Mouse (Mus musculus) olfactory bulb, adult 2 months (tissue): ENCODE data around the gene Eif6. TPM values are rescaled to one million over a fixed set of nuclear protein-coding genes. Genes with fewer than 3 reads are reported as not detected.
A peak's percentile ranks its signal among the peaks of the same experiment; 100 is the strongest.

Experiments
- H3K27ac ChIP-seq: fragments of 200-500 bp; 2 replicates; pipeline ENCODE4 v1.5.1; 2012; ENCODE audit warnings: low read depth, low read length; ENCODE audit not compliant: insufficient read depth
- H3K4me1 ChIP-seq: fragments of 200-500 bp; 2 replicates; pipeline ENCODE4 v1.6.1; 2012; ENCODE audit warnings: low read length; ENCODE audit not compliant: control insufficient read depth, insufficient read depth
- H3K4me3 ChIP-seq: fragments of 200-500 bp; 2 replicates; pipeline ENCODE4 v1.5.1; 2012; ENCODE audit warnings: mild to moderate bottlenecking, low read depth, low read length, moderate library complexity; ENCODE audit not compliant: insufficient read depth
- CTCF ChIP-seq: fragments of 200-500 bp; IDR thresholded peaks from 2 replicates; pipeline ENCODE4 v1.5.1; 2012; ENCODE audit warnings: low read depth, mild to moderate bottlenecking, low read length, moderate library complexity; ENCODE audit not compliant: insufficient read depth
- POLR2A ChIP-seq: fragments of 200-500 bp; IDR thresholded peaks from 2 replicates; pipeline ENCODE4 v1.6.1; 2012; ENCODE audit warnings: mild to moderate bottlenecking, low read depth, low read length, moderate library complexity; ENCODE audit not compliant: insufficient read depth
- WGBS: fragments of 180-500 bp; shearing (Covaris S2); methylation state at CpG from one replicate; pipeline ENCODE4 v1.1.7; 2018; 5-methylcytosine and 5-hydroxymethylcytosine counted together
- polyA plus RNA-seq: library from polyadenylated mRNA; stranded (reverse); fragments of >200 nt; gene quantifications from 2 replicates; pipeline ENCODE4 v1.2.4, GENCODE M21; 2012; ENCODE audit warnings: low replicate concordance; ENCODE audit not compliant: missing spikeins, insufficient read depth, insufficient read length

Gene Eif6
- polyA plus RNA-seq, result not detected in 2 replicates

DNA sequence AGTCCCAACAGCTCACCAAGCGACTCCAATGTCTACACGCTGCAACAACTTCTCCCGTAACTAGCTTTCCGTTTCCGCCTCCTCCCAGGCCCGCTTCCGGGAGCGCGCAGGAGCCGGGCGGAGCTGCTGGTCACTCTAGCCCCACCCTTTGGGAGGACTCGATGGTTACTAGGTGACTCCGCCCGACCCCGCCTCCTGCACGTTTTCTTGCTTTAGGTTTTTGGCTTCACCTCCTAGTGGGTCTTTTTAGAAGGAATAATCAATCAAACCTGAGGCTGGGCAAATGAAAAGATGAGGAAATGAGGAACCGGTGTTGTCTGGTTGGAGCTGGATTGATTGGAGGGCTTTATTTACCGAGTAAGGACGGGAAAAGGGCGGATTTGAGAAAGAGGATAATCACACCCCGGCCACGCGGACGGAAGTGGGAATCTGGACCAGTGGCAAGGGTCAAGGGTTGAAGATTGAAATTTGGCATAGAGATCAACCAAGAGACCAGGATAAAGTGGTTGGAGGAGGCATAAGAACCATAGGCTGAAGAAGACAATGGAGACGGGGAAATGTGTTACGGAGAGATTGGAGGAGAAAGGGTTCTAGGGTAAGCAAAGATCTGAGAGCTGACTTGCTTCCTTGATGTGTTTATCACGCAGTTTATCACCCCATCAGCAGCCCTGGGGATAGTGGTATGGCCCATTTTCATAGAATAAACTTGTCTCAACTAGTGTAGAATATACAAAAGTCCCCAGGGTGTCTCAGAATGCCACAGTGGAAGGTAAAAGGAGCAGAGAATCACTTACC, at the start of gene Eif6:
Gene Eif6 (minus strand): TSS at position 296 of the 795 bp plus-strand sequence.
- Histone ChIP-seq H3K27ac (0 out of 2 replicates have a peak within 1 kb of the TSS, but pooled peaks have one; percentile 28), H3K4me1 (peaks cover 4% of the 10 kb centered on the region; the same call in 1 of the 2 replicates), H3K4me3 (peak within 1 kb of the TSS; percentile 65)
- WGBS, result 3% methylated on average over 27 of the region's 27 CpGs
- TF ChIP-seq POLR2A (no peak), CTCF (no peak)

DNA sequence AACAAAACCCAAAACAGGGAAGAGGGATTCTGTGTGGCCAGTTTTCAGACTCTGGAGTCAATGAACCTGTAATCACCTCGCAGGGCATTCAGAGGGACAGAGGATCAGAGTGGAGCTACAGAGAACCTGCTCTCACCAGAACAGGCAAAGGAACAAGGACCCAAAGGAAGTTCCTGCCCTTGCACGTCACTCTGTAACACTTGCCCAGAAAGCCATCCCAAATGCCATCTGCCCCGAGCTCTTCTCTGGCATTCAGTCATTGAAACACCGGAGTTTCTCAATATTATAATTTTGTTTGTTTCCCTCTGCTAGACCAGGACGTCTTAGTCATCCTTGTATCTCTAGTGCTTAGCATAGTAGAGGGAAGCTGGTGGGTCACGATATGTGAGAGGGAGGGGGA, 46.9 kb upstream of the Eif6 start:
- WGBS, result 34% methylated on average over 6 of the region's 6 CpGs
- TF ChIP-seq POLR2A (no peak), CTCF (no peak)
- Histone ChIP-seq H3K4me1 (no peaks in the 10 kb centered on the region), H3K4me3 (no peak overlapping the region), H3K27ac (no peak overlapping the region)

DNA sequence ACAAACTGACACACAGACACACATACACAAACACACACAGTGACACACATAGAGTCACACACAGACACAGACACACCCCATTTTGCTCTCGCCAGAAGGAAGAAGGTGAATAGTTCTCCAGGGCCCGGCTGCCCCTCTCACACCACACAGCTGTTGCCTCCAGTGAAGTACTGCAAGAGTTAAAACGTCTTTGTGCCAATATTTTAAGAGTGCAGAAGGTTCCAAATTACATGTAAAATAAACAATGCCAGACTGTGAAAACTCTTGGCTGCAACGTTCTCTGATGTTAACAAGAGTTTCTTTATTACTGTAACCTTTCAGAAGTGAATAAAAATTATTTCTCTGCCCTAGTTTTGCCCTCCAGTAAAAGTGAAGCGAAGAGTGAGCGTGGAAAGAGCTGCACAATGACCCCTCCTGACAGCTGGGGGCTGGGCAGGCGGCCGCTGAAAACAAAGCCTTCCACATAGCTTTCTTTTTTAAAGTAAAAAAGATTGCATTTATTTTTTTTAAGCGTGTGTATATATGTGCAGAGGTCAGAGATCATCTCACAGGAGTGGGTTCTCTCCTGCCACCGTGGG, 46.3 kb upstream of the Eif6 start:
- TF ChIP-seq POLR2A (no peak), CTCF (no peak)
- Histone ChIP-seq H3K27ac (no peak overlapping the region), H3K4me1 (no peaks in the 10 kb centered on the region), H3K4me3 (no peak overlapping the region)
- WGBS, result 40% methylated on average over 10 of the region's 10 CpGs

DNA sequence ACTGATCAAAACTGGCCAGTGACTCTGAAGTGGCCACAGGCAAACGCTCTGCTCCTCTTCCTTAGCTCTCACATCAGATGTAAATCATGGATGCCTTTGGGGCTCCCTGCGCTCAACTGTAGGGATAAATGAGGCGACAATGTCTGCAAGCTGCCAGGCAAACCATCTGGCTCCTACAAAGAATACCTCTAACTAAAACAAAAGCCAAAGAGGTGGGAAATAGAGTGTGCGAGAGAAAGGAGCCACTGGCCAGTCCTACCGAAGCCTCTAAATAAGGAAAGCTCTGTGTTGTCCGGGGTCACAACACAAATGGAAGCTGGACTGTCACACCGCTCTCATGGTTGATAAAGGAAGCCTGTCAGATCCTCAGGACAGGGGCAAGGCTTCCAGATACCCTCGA, 45.8 kb upstream of the Eif6 start:
- WGBS, result 60% methylated on average over 8 of the region's 8 CpGs
- TF ChIP-seq POLR2A (no peak), CTCF (no peak)
- Histone ChIP-seq H3K27ac (no peak overlapping the region), H3K4me1 (no peaks in the 10 kb centered on the region), H3K4me3 (no peak overlapping the region)

DNA sequence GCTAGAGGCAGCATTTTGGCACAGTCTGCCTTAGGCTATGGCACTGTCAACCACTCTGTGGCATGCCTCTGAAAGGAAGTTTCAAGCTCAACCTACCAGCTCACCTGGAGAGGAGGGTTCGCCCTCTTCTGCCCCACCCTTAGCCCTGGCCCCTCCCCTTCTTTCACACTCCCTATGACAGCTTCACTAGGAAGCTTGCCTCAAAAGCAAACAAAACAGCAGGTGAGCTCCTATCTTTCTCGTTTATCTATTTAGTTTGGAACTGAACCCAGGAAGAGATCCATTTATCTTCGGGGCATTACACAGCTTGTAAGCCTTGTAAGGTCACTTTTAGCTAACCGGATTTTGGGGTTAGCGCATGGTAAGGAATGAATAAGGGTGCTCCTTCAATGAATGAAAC, 43.0 kb upstream of the Eif6 start:
- Histone ChIP-seq H3K27ac (no peak overlapping the region), H3K4me1 (no peaks in the 10 kb centered on the region), H3K4me3 (no peak overlapping the region)
- 77% methylated on average over 5 of the region's 5 CpGs for WGBS
- TF ChIP-seq POLR2A (no peak), CTCF (no peak)

DNA sequence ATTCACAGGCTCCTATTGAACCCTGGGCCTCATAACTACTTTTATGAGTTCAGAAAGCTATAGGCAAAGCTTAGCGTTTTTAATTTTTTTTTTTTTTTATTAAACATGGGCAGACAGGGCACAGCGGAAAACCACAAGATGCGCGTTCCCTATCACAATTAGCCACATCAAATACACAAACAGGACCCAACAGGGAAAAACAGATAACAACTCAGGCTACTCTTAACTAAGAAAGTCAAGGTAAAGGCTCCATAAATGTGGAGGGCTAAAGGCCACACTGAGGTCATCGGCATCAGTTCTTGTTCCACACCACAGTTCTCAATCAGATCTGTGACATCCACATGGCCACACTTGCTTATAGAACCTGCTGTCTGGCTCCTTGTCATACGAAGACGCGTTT, 41.6 kb upstream of the Eif6 start:
- H3K27ac ChIP-seq, result no peak overlapping the region
- WGBS, result 95% methylated on average over 8 of the region's 8 CpGs
- no peak overlapping the region for H3K4me3 ChIP-seq
- peaks cover 3% of the 10 kb centered on the region; the same call in 1 of the 2 replicates for H3K4me1 ChIP-seq
- no peak for TF ChIP-seq POLR2A
- no peak for TF ChIP-seq CTCF

DNA sequence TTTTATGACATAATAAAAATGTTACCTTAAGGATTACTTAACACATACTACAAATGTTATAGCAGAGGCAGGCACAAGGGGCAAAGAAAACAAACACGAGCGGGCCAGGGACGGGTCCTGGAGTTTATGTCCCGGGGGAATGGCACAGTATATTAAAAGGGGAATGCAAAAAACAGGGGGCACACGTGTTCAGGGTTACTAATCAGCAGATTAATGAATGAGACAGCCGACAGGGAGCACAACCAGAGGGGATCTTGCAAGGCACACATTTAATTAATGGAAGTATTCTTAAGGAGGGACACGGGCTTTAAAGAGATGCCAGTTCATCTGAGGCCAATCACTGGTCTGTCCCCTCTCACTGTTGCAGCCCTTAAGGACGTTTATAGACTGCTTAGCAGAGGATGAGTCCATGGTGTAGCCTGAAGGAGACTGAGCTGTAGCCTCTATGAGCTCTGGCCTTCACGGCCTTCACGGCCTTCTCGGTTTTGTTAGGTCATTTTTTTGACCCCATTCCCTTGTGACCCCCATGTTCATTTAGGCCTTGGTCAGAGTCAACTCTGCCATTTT, 36.7 kb upstream of the Eif6 start:
- WGBS, result 42% methylated on average over 11 of the region's 11 CpGs
- TF ChIP-seq CTCF (no peak), POLR2A (no peak)
- Histone ChIP-seq H3K4me3 (no peak overlapping the region), H3K4me1 (peaks cover 10% of the 10 kb centered on the region; the same call in 1 of the 2 replicates), H3K27ac (no peak overlapping the region)

DNA sequence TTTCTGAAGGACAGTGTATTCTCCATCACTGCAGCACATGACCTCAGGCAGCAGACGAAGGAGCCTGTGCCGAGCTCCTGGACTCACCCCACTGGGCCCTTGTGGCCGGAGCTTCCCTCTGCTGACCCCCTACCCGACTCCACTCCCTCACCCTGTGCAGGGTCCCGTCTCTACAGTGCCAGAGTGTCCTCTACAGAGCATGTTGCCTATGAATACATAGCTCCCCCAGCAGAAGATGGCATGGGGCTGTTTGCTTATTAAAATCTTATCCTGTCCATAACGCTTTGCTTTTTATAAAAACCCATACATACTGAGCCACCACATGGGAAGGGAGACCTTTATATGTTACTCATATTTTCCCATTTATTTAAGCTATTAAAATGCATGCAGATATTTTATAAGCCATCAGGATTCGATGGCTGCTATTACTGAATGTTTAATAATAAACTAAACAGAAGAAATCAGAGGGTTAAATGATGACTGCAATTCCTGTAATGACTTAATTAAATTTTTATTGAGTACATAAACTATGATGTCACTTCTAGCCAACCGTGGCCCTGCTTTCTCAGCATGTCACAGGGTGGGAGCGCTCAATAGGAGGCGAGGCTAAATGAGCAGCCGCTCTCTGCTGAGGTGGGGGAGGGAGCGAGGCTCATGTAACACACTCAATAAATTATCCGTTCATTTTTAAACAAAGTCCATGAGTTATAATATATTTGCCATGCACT, 36.0 kb upstream of the Eif6 start:
- no peak overlapping the region for H3K27ac ChIP-seq
- H3K4me3 ChIP-seq, result no peak overlapping the region
- 51% methylated on average over 13 of the region's 13 CpGs for WGBS
- TF ChIP-seq POLR2A (no peak), CTCF (no peak)
- H3K4me1 ChIP-seq, result peaks cover 10% of the 10 kb centered on the region; the same call in 1 of the 2 replicates

DNA sequence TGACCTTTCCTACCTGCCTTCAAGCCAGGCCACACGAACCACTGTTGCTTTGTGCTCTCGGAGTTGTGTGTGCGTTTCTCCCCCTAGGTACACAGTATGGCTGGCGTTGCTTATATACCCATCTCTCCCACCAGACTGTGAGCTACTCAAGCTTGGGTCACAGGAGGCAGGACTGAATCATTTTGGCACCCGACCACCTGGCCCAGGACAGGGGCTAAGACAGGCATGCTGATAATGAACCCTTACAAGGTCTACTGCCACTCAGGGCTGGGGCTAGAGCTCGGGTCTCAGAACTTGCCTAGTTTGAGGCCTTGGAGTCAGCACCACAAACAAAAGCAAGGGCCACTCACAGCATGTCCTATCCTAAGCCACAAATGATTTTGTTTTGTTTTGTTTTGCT, 34.9 kb upstream of the Eif6 start:
- WGBS, result 91% methylated on average over 6 of the region's 6 CpGs
- TF ChIP-seq CTCF, result no peak
- H3K27ac ChIP-seq, result no peak overlapping the region

More for the DNA sequence above, 34.9 kb upstream of the Eif6 start:
- H3K4me3 ChIP-seq, result no peak overlapping the region
- peaks cover 10% of the 10 kb centered on the region; the same call in 1 of the 2 replicates for H3K4me1 ChIP-seq
